ENCODE assay signal across 8 mouse cellular contexts in the genomic region with DNA sequence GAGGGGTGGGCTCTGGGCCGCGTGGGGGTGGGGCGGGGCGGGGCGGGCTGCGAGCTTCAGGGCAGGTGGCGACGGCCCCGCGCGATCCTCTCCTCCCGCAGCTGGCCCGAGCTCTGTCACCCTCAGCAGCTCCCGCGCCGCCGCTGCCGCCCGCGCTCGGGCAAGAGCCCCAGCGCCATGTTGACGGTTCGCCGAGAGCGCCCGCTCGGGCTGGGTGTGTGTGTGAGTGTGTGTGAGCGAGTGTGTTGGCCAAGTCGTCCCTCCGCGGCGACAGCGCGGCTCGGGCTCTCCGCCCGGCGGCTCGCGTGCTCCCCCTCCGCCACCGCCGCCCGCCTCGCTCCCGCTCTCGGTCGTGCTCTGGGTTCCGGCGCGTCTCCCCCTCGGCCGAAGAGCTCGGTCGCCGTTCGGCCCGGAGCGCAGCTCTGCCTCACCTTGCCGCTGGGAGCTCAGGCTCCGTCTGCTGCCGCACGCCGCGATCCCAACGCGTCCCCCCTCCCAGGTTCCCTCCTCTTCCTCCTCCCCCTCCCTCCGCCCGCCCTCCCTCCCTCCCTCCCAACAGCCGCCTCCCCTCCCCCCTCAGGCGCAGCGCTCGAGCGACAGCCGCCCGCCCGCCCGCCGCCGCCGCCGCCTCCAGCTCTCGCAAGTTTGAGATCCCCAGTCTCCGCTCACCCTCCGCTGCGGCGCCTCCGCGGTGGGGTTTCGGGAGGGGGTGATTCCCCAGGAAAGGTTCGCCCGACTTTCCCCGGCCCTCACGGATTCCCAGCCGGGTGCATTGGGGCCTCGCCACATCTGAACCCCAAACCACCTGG.
A peak's percentile ranks its signal among the peaks of the same experiment; 100 is the strongest.
DNase-seq lines count a peak whose midpoint lies in the region; ATAC-seq lines count a peak whose summit lies in the region.

No protein-coding gene starts in this region.

- no peaks in the 10 kb centered on the region for H3K9me3 ChIP-seq in forebrain, embryonic 12.5 days
- no peaks in the 10 kb centered on the region for H3K9me3 ChIP-seq in hindbrain, embryonic 11.5 days (ENCODE audit: control insufficient read depth, low read length)

- H3K9ac ChIP-seq in forebrain, embryonic 12.5 days = peak overlapping the region; percentile 81
- peak overlapping the region; percentile 67 for H3K9ac ChIP-seq in hindbrain, embryonic 11.5 days (ENCODE audit: low read depth, low read length)

- peak overlapping the region; percentile 77 for H3K4me2 ChIP-seq in forebrain, embryonic 12.5 days
- H3K4me2 ChIP-seq in hindbrain, embryonic 11.5 days (replicated peaks; ENCODE audit: low read depth, low read length) = peak overlapping the region; percentile 78

- H3K4me1 ChIP-seq in forebrain, embryonic 12.5 days = peaks cover 43% of the 10 kb centered on the region
- no peaks in the 10 kb centered on the region; the same call in 1 of the 2 replicates for H3K4me1 ChIP-seq in hindbrain, embryonic 11.5 days (replicated peaks; ENCODE audit: control insufficient read depth, insufficient read depth, low read length)

- DNase-seq in MN1 (ENCODE audit: low spot score) = peak; percentile 42
- DNase-seq in hindbrain, embryonic 11.5 days (ENCODE audit: low spot score) = peak; percentile 69
- peak; percentile 38 to 43 for DNase-seq in layer of hippocampus, postnatal 36 days
- DNase-seq in lung, postnatal 4 days = peak; percentile 71 to 79
- DNase-seq in right cerebral cortex, postnatal 25 days = peak; percentile 66
- peak; percentile 28 to 48 for DNase-seq in urinary bladder, postnatal 36 days (ENCODE audit: low spot score in 2 of 2)

- H3K4me3 ChIP-seq in forebrain, embryonic 12.5 days (replicated peaks) = peak overlapping the region; percentile 65
- peak overlapping the region; percentile 67 for H3K4me3 ChIP-seq in hindbrain, embryonic 11.5 days (ENCODE audit: low read depth, low read length)

- ATAC-seq in cerebellum, adult (ENCODE audit: insufficient number of reproducible peaks, low FRiP score, low TSS enrichment) = 0 out of 2 replicates have a peak, but pooled peaks have one; percentile 21
- peak; percentile 51 for ATAC-seq in forebrain, embryonic 12.5 days (ENCODE audit: low FRiP score)
- ATAC-seq in hindbrain, embryonic 11.5 days (ENCODE audit: low FRiP score) = peak; percentile 31; the same call in 1 of the 2 replicates

- no peaks in the 10 kb centered on the region for H3K36me3 ChIP-seq in forebrain, embryonic 12.5 days (replicated peaks)
- no peaks in the 10 kb centered on the region for H3K36me3 ChIP-seq in hindbrain, embryonic 11.5 days (ENCODE audit: control insufficient read depth, insufficient read depth, low read length)

- peaks cover 91% of the 10 kb centered on the region for H3K27me3 ChIP-seq in forebrain, embryonic 12.5 days
- peaks cover 73% of the 10 kb centered on the region for H3K27me3 ChIP-seq in hindbrain, embryonic 11.5 days (ENCODE audit: control insufficient read depth, insufficient read depth, low read length)

- 0% methylated on average over 31 of the region's 97 CpGs for WGBS in forebrain, embryonic 12.5 days
- 3% methylated on average over 28 of the region's 97 CpGs for WGBS in hindbrain, embryonic 11.5 days

- H3K27ac ChIP-seq in forebrain, embryonic 12.5 days = peak overlapping the region; percentile 95
- peak overlapping the region; percentile 91 for H3K27ac ChIP-seq in hindbrain, embryonic 11.5 days (ENCODE audit: low read depth, low read length)

Comparison
In these comparisons a context has a peak if more than half of its experiments do, and no peak if none do; other contexts are left out.
1. Peak in every context shown above with its lines: DNase-seq, ATAC-seq, H3K4me3 ChIP-seq and H3K27ac ChIP-seq.